Mouse (Mus musculus) midbrain, embryonic 14.5 days (tissue): ENCODE results near the gene Sidt2. TPM values are rescaled to one million over a fixed set of nuclear protein-coding genes. Genes with fewer than 3 reads are reported as not detected.

Source experiments
- ATAC-seq: fragments of 200-750 bp; cut with Nextera tagmentation; 2 replicates; pipeline ENCODE4 v1.8.0; 2017; ENCODE audit warnings: moderate number of reproducible peaks, moderate library complexity; ENCODE audit not compliant: low FRiP score, low TSS enrichment
- DNase-seq: peaks from one replicate; pipeline ENCODE4 v3.0.0-alpha.2; 2015
- H3K27ac ChIP-seq: fragments of 300-500 bp; sonication (generic); replicated peaks from 2 replicates; pipeline ENCODE4 v1.5.1; 2014; ENCODE audit warnings: mild to moderate bottlenecking, low read depth, low read length, moderate library complexity
- H3K27me3 ChIP-seq: fragments of 300-500 bp; sonication (generic); 2 replicates; pipeline ENCODE4 v1.6.1; 2014; ENCODE audit warnings: low read length, control low read depth, mixed read lengths; ENCODE audit not compliant: control insufficient read depth, insufficient read depth
- H3K36me3 ChIP-seq: fragments of 300-500 bp; sonication (generic); 2 replicates; pipeline ENCODE4 v1.6.1; 2014; ENCODE audit warnings: low read length, control low read depth; ENCODE audit not compliant: control insufficient read depth, insufficient read depth
- H3K4me1 ChIP-seq: fragments of 300-500 bp; sonication (generic); 2 replicates; pipeline ENCODE4 v1.6.1; 2014; ENCODE audit warnings: mild to moderate bottlenecking, antibody characterized with exemption, low read length, control low read depth; ENCODE audit not compliant: control insufficient read depth, insufficient read depth
- H3K4me2 ChIP-seq: fragments of 300-500 bp; sonication (generic); 2 replicates; pipeline ENCODE4 v1.6.1; 2014; ENCODE audit warnings: mild to moderate bottlenecking, low read length, moderate library complexity
- H3K4me3 ChIP-seq: fragments of 300-500 bp; sonication (generic); replicated peaks from 2 replicates; pipeline ENCODE4 v1.5.1; 2014; ENCODE audit warnings: low read depth, low read length
- H3K9ac ChIP-seq: fragments of 300-500 bp; sonication (generic); replicated peaks from 2 replicates; pipeline ENCODE4 v1.6.1; 2014; ENCODE audit warnings: mild to moderate bottlenecking, low read length, moderate library complexity
- H3K9me3 ChIP-seq: fragments of 300-500 bp; sonication (generic); 2 replicates; pipeline ENCODE4 v1.6.1; 2016; ENCODE audit warnings: low read length, control low read depth, mixed read lengths; ENCODE audit not compliant: control insufficient read depth
- WGBS: fragments of 180-500 bp; shearing (Covaris S2); extraction: QIAGEN DNeasy Blood & Tissue Kit; methylation state at CpG from one replicate; pipeline ENCODE4 v1.1.7; 2014; 5-methylcytosine and 5-hydroxymethylcytosine counted together
- polyA plus RNA-seq: library from polyadenylated mRNA; unstranded; fragments of >200 nt; fragmentation: Nextera tagmentation; extraction: Ambion mirVana; gene quantifications from 2 replicates; pipeline ENCODE4 v1.2.1, GENCODE M21; 2014

Gene Sidt2
- polyA plus RNA-seq, 1 experiment from 2014 or later = 40.5 TPM

- DNase-seq = no peak
- H3K27ac ChIP-seq = no peak overlapping the region
- no peak overlapping the region for H3K4me2 ChIP-seq
- ATAC-seq = no peak; the same call in 1 of the 2 replicates
- H3K4me1 ChIP-seq = no peaks in the 10 kb centered on the region
- no peak overlapping the region for H3K9ac ChIP-seq
- H3K9me3 ChIP-seq = no peaks in the 10 kb centered on the region
- WGBS = 90% methylated on average over 8 of the region's 8 CpGs
- peaks cover 84% of the 10 kb centered on the region for H3K36me3 ChIP-seq
- H3K4me3 ChIP-seq = no peak overlapping the region
- H3K27me3 ChIP-seq = no peaks in the 10 kb centered on the region
Observed at GRCm38 (mm10) chr9:45943628-45944505, 11.2 kb downstream of the Sidt2 start.

GRCm38 (mm10) chr9:45942916-45943315 lies 12.1 kb downstream of the Sidt2 start:
- peaks cover 82% of the 10 kb centered on the region for H3K36me3 ChIP-seq
- ATAC-seq (no peak), DNase-seq (no peak)
- H3K27ac ChIP-seq = no peak overlapping the region
- H3K4me3 ChIP-seq = no peak overlapping the region
- no peaks in the 10 kb centered on the region for H3K4me1 ChIP-seq
- H3K4me2 ChIP-seq = no peak overlapping the region
- no peak overlapping the region for H3K9ac ChIP-seq
- WGBS = 94% methylated on average over 8 of the region's 8 CpGs
- H3K27me3 ChIP-seq = no peaks in the 10 kb centered on the region
- no peaks in the 10 kb centered on the region for H3K9me3 ChIP-seq

DNA sequence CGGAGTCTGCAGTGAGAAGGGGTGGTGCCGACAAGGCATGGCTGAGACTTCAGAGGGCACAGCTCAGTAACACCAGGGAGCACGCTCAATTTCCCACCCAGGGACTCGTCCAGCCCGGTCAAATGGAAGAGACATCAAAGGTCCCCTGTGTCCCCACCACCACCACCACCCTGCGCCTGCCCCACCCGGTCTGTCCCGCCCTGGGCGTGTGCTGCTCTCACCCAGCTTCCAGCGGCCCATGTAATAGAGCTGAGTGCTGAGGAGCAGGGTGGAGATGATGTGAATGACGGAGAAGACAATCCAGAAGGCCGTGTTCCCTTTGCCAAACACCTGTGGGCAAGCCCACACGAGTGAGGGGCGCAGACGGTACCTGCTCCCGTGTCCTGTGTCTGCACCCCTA lies 12.6 kb downstream of the Sidt2 start:
- Histone ChIP-seq H3K27me3 (no peaks in the 10 kb centered on the region), H3K4me1 (no peaks in the 10 kb centered on the region), H3K9ac (no peak overlapping the region), H3K4me2 (no peak overlapping the region), H3K27ac (no peak overlapping the region), H3K36me3 (peaks cover 79% of the 10 kb centered on the region), H3K9me3 (no peaks in the 10 kb centered on the region), H3K4me3 (no peak overlapping the region)
- ATAC-seq (no peak), DNase-seq (no peak)
- 93% methylated on average over 16 of the region's 16 CpGs for WGBS

DNA sequence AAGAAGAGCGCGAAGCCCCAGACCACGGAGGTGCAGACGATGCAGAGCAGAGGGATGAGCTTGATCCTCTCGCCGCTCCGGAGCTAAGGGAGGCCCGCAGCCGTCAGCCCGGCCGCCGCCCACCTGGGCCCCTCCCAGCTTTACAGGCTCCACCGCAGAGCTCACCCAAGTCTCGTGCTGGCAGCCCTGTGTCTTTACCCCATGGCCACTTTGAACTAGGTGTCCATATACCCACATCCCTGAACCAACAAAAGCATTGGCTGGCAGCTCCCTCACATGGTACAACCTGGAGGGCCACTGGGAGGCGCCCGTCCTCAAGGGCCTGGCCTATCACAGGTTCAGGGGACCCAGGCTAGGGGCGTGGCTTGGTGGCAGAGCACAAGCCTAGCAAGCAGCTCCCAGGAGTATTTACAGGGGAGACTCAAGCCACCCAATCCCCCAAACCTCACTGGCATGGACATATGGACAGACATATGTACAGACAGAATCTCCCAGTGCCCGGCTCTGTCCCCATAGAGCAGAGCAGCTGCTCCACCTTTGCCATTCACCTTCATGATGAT lies 13.6 kb downstream of the Sidt2 start:
- H3K36me3 ChIP-seq = peaks cover 71% of the 10 kb centered on the region
- no peaks in the 10 kb centered on the region for H3K4me1 ChIP-seq
- no peak overlapping the region for H3K4me3 ChIP-seq
- ATAC-seq (no peak), DNase-seq (no peak)
- WGBS = 69% methylated on average over 18 of the region's 18 CpGs
- H3K9ac ChIP-seq = no peak overlapping the region
- no peaks in the 10 kb centered on the region for H3K27me3 ChIP-seq
- H3K27ac ChIP-seq = no peak overlapping the region
- no peak overlapping the region for H3K4me2 ChIP-seq
- no peaks in the 10 kb centered on the region for H3K9me3 ChIP-seq

DNA sequence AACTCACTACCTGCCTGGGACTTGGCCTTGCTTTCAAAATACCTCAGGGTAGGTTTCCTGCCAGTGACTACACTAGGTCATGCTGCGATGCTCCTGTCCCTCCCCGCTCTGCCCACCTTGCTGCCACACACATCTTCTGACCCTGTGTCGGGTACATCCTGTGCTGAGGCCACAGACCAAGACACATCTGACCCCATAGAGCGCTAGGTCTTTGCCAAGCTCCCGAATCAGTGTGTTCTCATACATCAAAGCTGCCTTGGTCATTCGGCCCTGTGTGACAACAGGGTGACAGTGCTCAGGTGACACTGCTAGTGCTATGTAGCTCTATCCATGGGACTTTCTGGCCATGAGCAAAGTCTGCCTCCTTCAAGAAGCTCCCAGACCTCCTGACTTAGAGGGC lies 15.3 kb downstream of the Sidt2 start:
- ATAC-seq (no peak), DNase-seq (no peak)
- no peaks in the 10 kb centered on the region for H3K27me3 ChIP-seq
- H3K9ac ChIP-seq = no peak overlapping the region
- no peaks in the 10 kb centered on the region for H3K4me1 ChIP-seq
- 94% methylated on average over 6 of the region's 6 CpGs for WGBS
- no peak overlapping the region for H3K4me3 ChIP-seq
- no peaks in the 10 kb centered on the region for H3K9me3 ChIP-seq
- no peak overlapping the region for H3K4me2 ChIP-seq
- no peak overlapping the region for H3K27ac ChIP-seq
- H3K36me3 ChIP-seq = peaks cover 61% of the 10 kb centered on the region

GRCm38 (mm10) chr9:45938952-45939637 lies 16.0 kb downstream of the Sidt2 start:
- H3K4me3 ChIP-seq = no peak overlapping the region
- H3K27ac ChIP-seq = no peak overlapping the region
- DNase-seq = no peak
- H3K4me2 ChIP-seq = no peak overlapping the region
- H3K9me3 ChIP-seq = no peaks in the 10 kb centered on the region
- no peak for ATAC-seq
- peaks cover 54% of the 10 kb centered on the region for H3K36me3 ChIP-seq
- H3K9ac ChIP-seq = no peak overlapping the region
- no peaks in the 10 kb centered on the region for H3K27me3 ChIP-seq
- WGBS = 91% methylated on average over 15 of the region's 15 CpGs
- no peaks in the 10 kb centered on the region for H3K4me1 ChIP-seq

DNA sequence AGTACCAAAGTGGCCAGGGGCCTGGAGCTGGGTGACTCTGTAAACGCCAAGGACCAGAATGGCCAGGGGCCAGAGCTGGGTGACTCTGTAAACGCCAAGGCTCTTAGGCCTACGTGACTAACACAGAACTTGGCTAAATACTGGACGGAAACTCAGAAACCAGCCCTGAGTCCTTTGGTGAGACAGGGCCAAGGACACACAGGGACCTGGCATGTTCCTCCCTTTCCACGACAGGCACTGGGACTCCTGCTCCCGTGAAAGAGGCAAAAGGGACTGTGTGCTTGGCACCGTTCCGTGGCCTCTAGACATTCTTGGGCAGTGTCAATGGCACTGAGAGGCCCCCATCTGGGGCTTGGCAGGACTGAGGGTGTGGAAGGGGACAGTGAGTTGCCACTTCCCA lies 17.0 kb downstream of the Sidt2 start:
- Histone ChIP-seq H3K4me1 (no peaks in the 10 kb centered on the region), H3K27ac (no peak overlapping the region), H3K36me3 (peaks cover 44% of the 10 kb centered on the region), H3K9ac (no peak overlapping the region), H3K4me3 (no peak overlapping the region), H3K4me2 (no peak overlapping the region), H3K9me3 (no peaks in the 10 kb centered on the region), H3K27me3 (no peaks in the 10 kb centered on the region)
- WGBS = 94% methylated on average over 8 of the region's 8 CpGs
- ATAC-seq = no peak
- no peak for DNase-seq

DNA sequence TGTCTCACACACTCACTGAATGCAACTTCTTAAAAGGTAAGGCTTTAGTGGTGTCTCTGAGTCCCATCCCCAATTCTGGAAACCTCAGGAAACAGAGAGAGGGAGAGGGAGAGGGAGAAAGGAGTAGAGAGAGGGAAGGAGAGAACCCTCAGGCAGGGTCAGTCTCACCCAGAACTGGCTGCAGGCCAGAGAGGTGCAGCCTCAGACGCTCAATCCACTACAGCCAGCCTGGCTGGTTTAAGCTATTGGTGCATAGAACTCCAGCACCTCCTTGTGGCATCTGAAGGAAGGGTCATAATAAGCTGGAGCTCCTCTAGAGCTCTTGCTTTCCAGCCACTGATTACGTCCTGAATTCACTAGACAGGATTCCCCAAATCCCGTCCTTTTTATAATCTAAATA lies 18.2 kb downstream of the Sidt2 start:
- Histone ChIP-seq H3K4me3 (no peak overlapping the region), H3K36me3 (peaks cover 43% of the 10 kb centered on the region), H3K4me1 (no peaks in the 10 kb centered on the region), H3K27ac (no peak overlapping the region), H3K9me3 (no peaks in the 10 kb centered on the region), H3K4me2 (no peak overlapping the region), H3K9ac (no peak overlapping the region), H3K27me3 (no peaks in the 10 kb centered on the region)
- WGBS = 24% methylated on average over 3 of the region's 3 CpGs
- ATAC-seq (no peak; the same call in 1 of the 2 replicates), DNase-seq (peak; percentile 77)
